Mouse (Mus musculus) CH12.LX (cell line): Measurements from ENCODE around the gene Sar1a. TPM values are rescaled to one million over a fixed set of nuclear protein-coding genes. Genes with fewer than 3 reads are reported as not detected.

Source experiments
- DNase-seq: peaks from one replicate; pipeline ENCODE4 v3.0.0-alpha.2; 2013; ENCODE audit errors: extremely low read depth
- H3K27ac ChIP-seq: 2 replicates; pipeline ENCODE4 v1.5.1; 2012; ENCODE audit warnings: low read depth, mild to moderate bottlenecking, control low read depth, moderate library complexity; ENCODE audit not compliant: insufficient read depth
- H3K27me3 ChIP-seq: replicated peaks from 2 replicates; pipeline ENCODE3; 2012; ENCODE audit warnings: inconsistent platforms
- H3K36me3 ChIP-seq, 2 experiments: replicated peaks in 1 of 2; 2 replicates each; pipeline versions ENCODE3 to v1.6.1; 2012; ENCODE audit warnings: inconsistent platforms in 1 of 2, low read length in 1 of 2, mild to moderate bottlenecking in 1 of 2, mixed read lengths in 1 of 2, moderate library complexity in 1 of 2; ENCODE audit not compliant: control insufficient read depth in 1 of 2, insufficient read depth in 1 of 2
- H3K4me1 ChIP-seq, 2 experiments: 2 replicates each; pipeline ENCODE4 v1.6.1; 2012; ENCODE audit warnings: inconsistent platforms in 1 of 2, moderate library complexity in 1 of 2; ENCODE audit not compliant: insufficient read depth in 2 of 2, control insufficient read depth in 1 of 2
- H3K4me2 ChIP-seq: 2 replicates; pipeline ENCODE4 v1.6.1; 2012; ENCODE audit warnings: low read depth, mild to moderate bottlenecking, control low read depth; ENCODE audit not compliant: poor library complexity, insufficient read depth, severe bottlenecking
- H3K4me3 ChIP-seq, 3 experiments: fragments of 150-350 bp in 1 of 3; sonication (generic) in 1 of 3; replicated peaks in 1 of 3; 2 replicates each; pipeline versions ENCODE3 to v1.5.1; 2011 to 2012; ENCODE audit warnings: low read depth in 2 of 3, low read length in 2 of 3, mild to moderate bottlenecking in 2 of 3, moderate library complexity in 2 of 3, control low read depth in 1 of 3, improper control_type of control experiment in 1 of 3, inconsistent platforms in 1 of 3, mixed read lengths in 1 of 3; ENCODE audit not compliant: poor library complexity in 1 of 3
- H3K79me2 ChIP-seq: replicated peaks from 2 replicates; pipeline ENCODE4 v1.6.1; 2012; ENCODE audit warnings: mild to moderate bottlenecking, moderate library complexity; ENCODE audit not compliant: control insufficient read depth, poor library complexity, insufficient read depth, severe bottlenecking; ENCODE audit errors: extremely low read depth
- H3K9ac ChIP-seq: 2 replicates; pipeline ENCODE4 v1.6.1; 2012; ENCODE audit warnings: low read depth, mild to moderate bottlenecking, control low read depth, moderate library complexity; ENCODE audit not compliant: insufficient read depth
- H3K9me3 ChIP-seq: replicated peaks from 2 replicates; pipeline ENCODE3; 2012; ENCODE audit warnings: low read length, inconsistent platforms, mixed read lengths
- BHLHE40 ChIP-seq: IDR thresholded peaks from 2 replicates; pipeline ENCODE4 v1.6.1; 2011; ENCODE audit warnings: mild to moderate bottlenecking, low read depth, low read length, improper control_type of control experiment
- CTCF ChIP-seq, 2 experiments: IDR thresholded peaks in 1 of 2; conservative IDR thresholded peaks in 1 of 2; 2 replicates each; pipeline ENCODE4 v1.5.1; 2011 to 2012; ENCODE audit warnings: low read depth in 2 of 2, low read length in 2 of 2, improper control_type of control experiment in 1 of 2, inconsistent platforms in 1 of 2, mild to moderate bottlenecking in 1 of 2, moderate library complexity in 1 of 2
- GABPA ChIP-seq: IDR thresholded peaks from 2 replicates; pipeline ENCODE4 v1.6.1; 2012; ENCODE audit warnings: low read depth, low read length, improper control_type of control experiment, inconsistent platforms; ENCODE audit not compliant: insufficient replicate concordance
- HCFC1 ChIP-seq: IDR thresholded peaks from 2 replicates; pipeline ENCODE4 v1.6.1; 2012; ENCODE audit warnings: low read depth, mild to moderate bottlenecking, inconsistent platforms, low read length, improper control_type of control experiment
- IRF4 ChIP-seq: IDR thresholded peaks from 2 replicates; pipeline ENCODE4 v1.6.1; 2014; ENCODE audit warnings: low read depth, mild to moderate bottlenecking, inconsistent platforms, low read length, improper control_type of control experiment
- JUN ChIP-seq: IDR thresholded peaks from 2 replicates; pipeline ENCODE4 v1.6.1; 2011; ENCODE audit warnings: low read depth, mild to moderate bottlenecking, low read length, improper control_type of control experiment, moderate library complexity; ENCODE audit not compliant: insufficient read depth
- MAFK ChIP-seq: IDR thresholded peaks from 2 replicates; pipeline ENCODE4 v1.6.1; 2011; ENCODE audit warnings: low read length, improper control_type of control experiment; ENCODE audit not compliant: insufficient replicate concordance
- MAX ChIP-seq: IDR thresholded peaks from 2 replicates; pipeline ENCODE4 v1.6.1; 2011; ENCODE audit warnings: low read length, improper control_type of control experiment
- MXI1 ChIP-seq: IDR thresholded peaks from 2 replicates; pipeline ENCODE4 v1.6.1; 2011; ENCODE audit warnings: mild to moderate bottlenecking, low read depth, low read length, improper control_type of control experiment
- MYC ChIP-seq: IDR thresholded peaks from 2 replicates; pipeline ENCODE4 v1.6.1; 2011; ENCODE audit warnings: low read depth, mild to moderate bottlenecking, improper control_type of control experiment, low read length
- POLR2A ChIP-seq: IDR thresholded peaks from 2 replicates; pipeline ENCODE4 v1.6.1; 2011; ENCODE audit warnings: low read depth, mild to moderate bottlenecking, improper control_type of control experiment, low read length
- POLR2AphosphoS2 ChIP-seq: IDR thresholded peaks from 2 replicates; pipeline ENCODE4 v1.6.1; 2011; ENCODE audit warnings: low read depth, low read length, improper control_type of control experiment
- SIN3A ChIP-seq: IDR thresholded peaks from 2 replicates; pipeline ENCODE4 v1.6.1; 2012; ENCODE audit warnings: low read length, improper control_type of control experiment, inconsistent platforms
- SMC3 ChIP-seq: IDR thresholded peaks from 2 replicates; pipeline ENCODE4 v1.6.1; 2011; ENCODE audit warnings: low read depth, low read length, improper control_type of control experiment
- TCF12 ChIP-seq: IDR thresholded peaks from 2 replicates; pipeline ENCODE4 v1.6.1; 2014; ENCODE audit warnings: low read depth, mild to moderate bottlenecking, inconsistent platforms, low read length, improper control_type of control experiment
- ZMIZ1 ChIP-seq: IDR thresholded peaks from 2 replicates; pipeline ENCODE4 v1.6.1; 2012; ENCODE audit warnings: low read depth, mild to moderate bottlenecking, inconsistent platforms, low read length, improper control_type of control experiment
- dilution Hi-C: fragments of 300-500 bp; cut with MboI; formaldehyde crosslinking; loops from 2 replicates; pipeline ENCODE4 v1.14.3; 2020; ENCODE audit warnings: low sequenced_read_pairs; ENCODE audit not compliant: extremely low pct_unique_long_range_greater_than_20kb, extremely low pct_ligation_motif_present
- in situ Hi-C: fragments of 300-500 bp; cut with MboI; formaldehyde crosslinking; loops from 3 replicates; pipeline ENCODE4 v1.14.3; 2019; ENCODE audit warnings: low sequenced_read_pairs, low pct_ligation_motif_present, low pct_unique_long_range_greater_than_20kb, mixed read lengths
- polyA plus RNA-seq: library from polyadenylated mRNA; unstranded; fragments of >175 nt; gene quantifications from 2 replicates; pipeline ENCODE4 v1.2.1, GENCODE M21; 2012; ENCODE audit warnings: low read depth; ENCODE audit not compliant: insufficient read length
- total RNA-seq, 2 experiments: library from RNA; depleted of rRNA; stranded (reverse); fragments of 300-350 nt in 1 of 2; fragments of >200 nt in 1 of 2; gene quantifications; 2 replicates each; pipeline ENCODE4 v1.2.3; 2012 to 2014

Sar1a gene
- total and polyA plus RNA-seq, 3 experiments: 97.1 to 184 (median 166) TPM

DNA sequence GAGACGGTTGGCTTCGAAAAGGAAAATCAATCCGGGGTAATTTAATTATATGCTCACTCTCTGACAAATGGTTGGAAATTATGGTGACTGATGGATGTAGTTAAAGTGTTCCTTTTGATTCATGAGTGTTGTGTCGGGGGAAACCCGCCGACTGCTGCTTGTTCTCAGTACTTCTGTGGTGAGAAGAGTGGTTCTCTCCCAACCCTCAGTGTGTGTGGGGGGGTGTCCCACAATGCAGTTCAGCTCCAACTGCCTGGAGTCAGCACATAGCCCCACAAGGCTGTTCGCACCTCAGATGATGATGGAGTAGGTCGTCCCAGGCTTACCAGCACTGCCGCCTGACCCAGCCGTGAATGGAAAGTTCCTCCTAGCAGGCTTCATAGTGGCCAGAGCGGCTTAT, 49.1 kb downstream of the Sar1a start:
- dilution Hi-C loops (no loop called here), in situ Hi-C loops (no loop called here)
- H3K9ac ChIP-seq: no peak overlapping the region
- peaks cover 5% of the 10 kb centered on the region for H3K9me3 ChIP-seq
- no peaks in the 10 kb centered on the region for H3K79me2 ChIP-seq
- H3K4me2 ChIP-seq: no peak overlapping the region
- no peak overlapping the region for H3K27ac ChIP-seq
- peaks cover 0 to 12% of the 10 kb centered on the region in 2 experiments; a peak in 1 of 4 replicates for H3K4me1 ChIP-seq
- H3K27me3 ChIP-seq: no peaks in the 10 kb centered on the region
- peaks cover 20 to 62% of the 10 kb centered on the region in 2 experiments for H3K36me3 ChIP-seq
- H3K4me3 ChIP-seq: no peak overlapping the region
- no peak for TF ChIP-seq MAFK
- TF ChIP-seq GABPA: no peak
- no peak for TF ChIP-seq TCF12
- no peak for TF ChIP-seq JUN
- no peak for TF ChIP-seq POLR2A
- no peak for TF ChIP-seq SIN3A
- TF ChIP-seq SMC3: no peak
- no peak for TF ChIP-seq ZMIZ1
- no peak for TF ChIP-seq HCFC1
- TF ChIP-seq MXI1: no peak
- TF ChIP-seq IRF4: no peak
- no peak for TF ChIP-seq MYC
- TF ChIP-seq, all 38 proteins: peak for 0
- no peak for DNase-seq

DNA sequence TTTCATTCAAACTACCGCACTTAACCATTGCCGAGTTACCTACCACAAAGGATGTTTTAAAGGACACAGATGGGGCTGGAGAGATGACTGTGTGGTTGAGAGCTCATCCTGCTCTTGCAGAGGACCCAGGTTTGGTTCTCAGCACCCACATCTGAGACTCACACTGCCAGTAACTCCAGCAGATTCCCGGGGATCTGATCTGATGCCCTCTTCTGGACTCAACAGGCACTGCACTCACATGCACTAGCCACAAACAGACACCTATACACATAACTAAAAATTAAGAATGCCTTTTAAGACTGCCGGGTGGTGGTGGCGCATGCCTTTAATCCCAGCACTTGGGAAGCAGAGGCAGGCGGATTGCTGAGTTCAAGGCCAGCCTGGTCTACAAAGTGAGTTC, 50.1 kb downstream of the Sar1a start:
- H3K4me3 ChIP-seq: no peak overlapping the region
- H3K4me1 ChIP-seq: peaks cover 0 to 12% of the 10 kb centered on the region in 2 experiments; a peak in 1 of 4 replicates
- H3K36me3 ChIP-seq: peaks cover 22 to 67% of the 10 kb centered on the region in 2 experiments
- in situ Hi-C loops: no loop called here
- H3K27me3 ChIP-seq: no peaks in the 10 kb centered on the region
- H3K27ac ChIP-seq: no peak overlapping the region
- DNase-seq: no peak
- H3K9me3 ChIP-seq: peaks cover 5% of the 10 kb centered on the region
- no peaks in the 10 kb centered on the region for H3K79me2 ChIP-seq
- TF ChIP-seq BHLHE40 (no peak), JUN (no peak), HCFC1 (no peak), MAX (no peak), TCF12 (no peak), POLR2AphosphoS2 (no peak), CTCF (conservative IDR thresholded peaks at IDR 0.05 in 1 of 2, IDR thresholded peaks at IDR 0.05 in 1 of 2; ENCODE audit: low read depth in 2 of 2, low read length in 2 of 2) (peak in 1 of 2 experiments; percentile 13; a peak in 1 of 4 replicates)
- TF ChIP-seq, all 38 proteins: peak for 1
- Histone ChIP-seq H3K4me2 (no peak overlapping the region), H3K9ac (no peak overlapping the region)
- dilution Hi-C loops: no loop called here
